Mouse (Mus musculus) limb, embryonic 14.5 days (tissue): Measurements from ENCODE around the gene Ercc1. TPM values are rescaled to one million over a fixed set of nuclear protein-coding genes. Genes with fewer than 3 reads are reported as not detected.

Experiments
- ATAC-seq: fragments of 200-750 bp; cut with Nextera tagmentation; 2 replicates; pipeline ENCODE4 v1.8.0; 2017; ENCODE audit warnings: low read depth, moderate number of reproducible peaks, moderate TSS enrichment; ENCODE audit not compliant: low FRiP score
- DNase-seq: peaks from one replicate; pipeline ENCODE4 v3.0.0-alpha.2; 2015; ENCODE audit warnings: low spot score
- H3K27ac ChIP-seq: fragments of 300-500 bp; sonication (generic); replicated peaks from 2 replicates; pipeline ENCODE4 v1.5.1; 2014; ENCODE audit warnings: low read depth, mild to moderate bottlenecking, low read length, moderate library complexity, mixed read lengths
- H3K27me3 ChIP-seq: fragments of 300-500 bp; sonication (generic); 2 replicates; pipeline ENCODE4 v1.6.1; 2014; ENCODE audit warnings: low read length, mixed read lengths; ENCODE audit not compliant: control insufficient read depth, insufficient read depth
- H3K36me3 ChIP-seq: fragments of 300-500 bp; sonication (generic); 2 replicates; pipeline ENCODE4 v1.6.1; 2014; ENCODE audit warnings: mild to moderate bottlenecking, low read length, moderate library complexity, mixed read lengths; ENCODE audit not compliant: control insufficient read depth, insufficient read depth
- H3K4me1 ChIP-seq: fragments of 300-500 bp; sonication (generic); 2 replicates; pipeline ENCODE4 v1.6.1; 2014; ENCODE audit warnings: antibody characterized with exemption, low read length, mixed read lengths; ENCODE audit not compliant: control insufficient read depth, insufficient read depth
- H3K4me2 ChIP-seq: fragments of 300-500 bp; sonication (generic); replicated peaks from 2 replicates; pipeline ENCODE4 v1.6.1; 2014; ENCODE audit warnings: low read depth, mild to moderate bottlenecking, low read length, moderate library complexity; ENCODE audit not compliant: severe bottlenecking
- H3K4me3 ChIP-seq: fragments of 300-500 bp; sonication (generic); replicated peaks from 2 replicates; pipeline ENCODE4 v1.5.1; 2014; ENCODE audit warnings: low read length
- H3K9ac ChIP-seq: fragments of 300-500 bp; sonication (generic); 2 replicates; pipeline ENCODE4 v1.6.1; 2014; ENCODE audit warnings: mild to moderate bottlenecking, low read depth, low read length, moderate library complexity; ENCODE audit not compliant: severe bottlenecking
- H3K9me3 ChIP-seq: fragments of 300-500 bp; sonication (generic); 2 replicates; pipeline ENCODE4 v1.6.1; 2016; ENCODE audit warnings: low read length; ENCODE audit not compliant: control insufficient read depth
- POLR2A ChIP-seq: fragments of 200-500 bp; IDR thresholded peaks from 2 replicates; pipeline ENCODE4 v1.8.0; 2012; ENCODE audit warnings: inconsistent platforms, mild to moderate bottlenecking, moderate library complexity, borderline replicate concordance; ENCODE audit not compliant: insufficient read depth, insufficient read length; ENCODE audit errors: extremely low read depth
- WGBS: fragments of 180-500 bp; shearing (Covaris S2); extraction: QIAGEN DNeasy Blood & Tissue Kit; methylation state at CpG from one replicate; pipeline ENCODE4 v1.1.7; 2014; 5-methylcytosine and 5-hydroxymethylcytosine counted together
- polyA plus RNA-seq, 2 experiments: library from polyadenylated mRNA; depleted of rRNA in 1 of 2; stranded (reverse) in 1 of 2; unstranded in 1 of 2; fragments of >200 nt; fragmentation: Nextera tagmentation in 1 of 2; extraction: Ambion mirVana in 1 of 2; gene quantifications; 2 replicates each; pipeline versions ENCODE4 v1.2.1 to v1.2.3; 2012 to 2014

Gene Ercc1
- polyA plus RNA-seq, 2 experiments: 72.3 to 74.3 TPM

DNA sequence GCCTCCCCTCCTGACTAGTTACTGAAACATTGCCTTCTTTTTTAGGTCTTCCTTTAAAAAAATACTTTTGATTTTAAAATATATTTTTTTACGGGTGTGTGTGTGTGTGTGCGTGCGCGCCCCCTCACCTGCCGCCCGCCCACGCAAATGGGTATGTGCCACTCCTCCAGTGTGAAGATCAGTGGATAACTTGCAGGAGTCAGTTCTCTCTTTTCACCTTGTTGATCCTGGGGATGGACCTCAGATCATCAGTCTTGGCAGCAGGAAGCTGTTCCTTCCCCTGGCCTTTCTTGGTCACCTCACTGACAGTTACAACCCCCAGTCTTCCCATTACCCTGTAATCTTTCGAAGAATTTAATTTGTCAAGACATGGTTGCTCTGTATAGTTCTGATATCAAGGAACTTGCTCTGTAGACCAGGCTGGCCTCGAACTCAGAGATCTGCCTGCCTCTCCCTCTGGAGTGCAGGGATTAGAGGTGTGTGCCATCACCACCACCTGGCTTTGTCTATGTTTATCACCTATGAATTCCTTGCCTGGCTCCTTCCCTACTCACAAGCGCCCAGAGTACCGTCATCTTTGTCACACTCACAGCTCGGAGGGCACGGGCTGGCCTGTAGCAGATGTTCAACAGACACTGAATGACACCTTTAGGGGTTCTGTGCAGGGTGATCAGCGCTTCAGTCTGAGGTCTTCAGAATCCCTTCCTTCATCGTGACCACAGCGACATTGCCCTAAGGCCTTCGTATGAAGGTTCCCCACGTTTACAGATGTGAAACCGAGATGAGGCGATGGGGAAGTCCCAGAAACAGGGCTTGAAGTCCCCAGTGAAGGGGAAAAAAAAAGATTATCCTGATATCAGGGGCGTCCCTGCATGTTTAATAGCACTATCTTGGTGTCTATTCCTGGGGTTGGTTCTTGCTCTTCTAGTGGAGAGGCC is 19.0 kb upstream of the Ercc1 start:
- Histone ChIP-seq H3K4me2 (peak overlapping the region; percentile 59; the same call in 1 of the 2 replicates), H3K36me3 (no peaks in the 10 kb centered on the region), H3K9me3 (no peaks in the 10 kb centered on the region), H3K4me3 (no peak overlapping the region), H3K27ac (no peak overlapping the region), H3K27me3 (no peaks in the 10 kb centered on the region), H3K4me1 (peaks cover 12% of the 10 kb centered on the region), H3K9ac (no peak overlapping the region)
- ATAC-seq (no peak), DNase-seq (no peak)
- TF ChIP-seq POLR2A: no peak
- 67% methylated on average over 21 of the region's 21 CpGs for WGBS

DNA sequence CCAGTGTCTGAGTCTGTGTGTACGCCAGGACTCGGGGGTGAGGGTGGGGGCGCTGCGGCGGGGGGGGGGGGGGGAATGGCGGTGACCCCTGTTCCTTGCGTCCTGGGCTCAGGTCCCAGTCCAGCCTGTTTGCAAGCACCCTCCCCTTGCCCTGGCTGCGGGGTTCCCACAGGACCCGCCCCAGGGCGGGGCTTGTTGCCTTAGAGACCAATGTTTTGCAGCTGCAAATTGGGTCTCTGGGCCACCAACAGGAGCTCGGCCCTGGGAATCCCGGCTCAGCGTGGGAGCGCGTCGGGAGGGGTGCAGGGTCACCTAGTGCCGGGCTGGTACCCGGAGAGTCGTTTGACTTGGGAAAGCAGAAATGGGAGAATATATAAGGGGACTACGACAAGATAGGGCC is 18.2 kb upstream of the Ercc1 start:
- no peak for TF ChIP-seq POLR2A
- Histone ChIP-seq H3K9ac (peak overlapping the region; percentile 8), H3K4me1 (peaks cover 11% of the 10 kb centered on the region), H3K4me3 (peak overlapping the region; percentile 35), H3K9me3 (no peaks in the 10 kb centered on the region), H3K4me2 (peak overlapping the region; percentile 59), H3K27me3 (no peaks in the 10 kb centered on the region), H3K27ac (peak overlapping the region; percentile 44), H3K36me3 (no peaks in the 10 kb centered on the region)
- under 1% methylated on average over 20 of the region's 20 CpGs for WGBS
- peak; percentile 75 for DNase-seq
- ATAC-seq: peak; percentile 73

DNA sequence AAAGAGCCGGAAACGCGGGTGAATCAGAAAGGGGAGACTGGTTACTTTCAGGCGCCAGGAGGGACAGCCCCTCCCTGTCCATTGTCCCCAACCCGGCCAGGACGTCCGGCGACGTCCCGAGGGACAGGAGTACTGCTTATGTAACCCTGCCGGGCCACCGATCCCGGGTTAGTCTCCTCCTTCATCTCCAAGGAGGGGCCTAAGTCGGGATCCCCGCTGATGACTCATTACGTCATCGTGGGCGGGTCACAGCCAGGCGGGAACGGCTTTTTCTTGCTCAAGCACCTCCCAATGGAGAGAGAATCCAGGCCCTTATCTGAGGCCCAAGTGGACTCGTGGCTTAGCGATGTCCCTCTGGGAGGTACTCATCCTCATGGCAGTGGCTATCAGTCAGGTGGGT is 17.4 kb upstream of the Ercc1 start:
- Histone ChIP-seq H3K4me1 (peaks cover 11% of the 10 kb centered on the region), H3K36me3 (no peaks in the 10 kb centered on the region), H3K9ac (peak overlapping the region; percentile 8; the same call in 1 of the 2 replicates), H3K4me3 (peak overlapping the region; percentile 35), H3K27ac (peak overlapping the region; percentile 44), H3K9me3 (no peaks in the 10 kb centered on the region), H3K27me3 (no peaks in the 10 kb centered on the region), H3K4me2 (peak overlapping the region; percentile 59)
- peak; percentile 83 for DNase-seq
- ATAC-seq: peak; percentile 70; the same call in 1 of the 2 replicates
- TF ChIP-seq POLR2A: no peak
- WGBS: 1% methylated on average over 20 of the region's 22 CpGs

DNA sequence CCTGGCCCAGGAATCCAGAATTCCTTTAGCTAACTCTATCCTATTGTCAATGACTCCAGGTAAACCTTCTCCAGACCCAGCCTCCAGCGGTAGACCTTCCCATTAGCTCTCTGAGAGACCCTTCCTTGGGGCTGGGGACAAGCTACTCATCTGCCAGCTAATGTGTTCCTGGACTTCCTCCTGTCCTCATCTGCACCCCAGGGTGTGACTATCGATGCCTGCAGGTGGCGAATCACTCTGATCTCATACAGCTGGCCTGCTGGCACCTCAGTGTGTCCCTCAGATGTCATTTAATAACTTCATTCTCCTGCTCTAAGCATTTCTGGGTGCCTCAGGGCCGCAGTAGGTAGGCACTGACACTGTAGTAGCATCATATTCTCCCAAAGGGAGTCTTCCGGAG is 16.8 kb upstream of the Ercc1 start:
- Histone ChIP-seq H3K4me3 (no peak overlapping the region), H3K9ac (0 out of 2 replicates have a peak overlapping the region, but pooled peaks have one; percentile 8)
- 75% methylated on average over 5 of the region's 5 CpGs for WGBS

DNA sequence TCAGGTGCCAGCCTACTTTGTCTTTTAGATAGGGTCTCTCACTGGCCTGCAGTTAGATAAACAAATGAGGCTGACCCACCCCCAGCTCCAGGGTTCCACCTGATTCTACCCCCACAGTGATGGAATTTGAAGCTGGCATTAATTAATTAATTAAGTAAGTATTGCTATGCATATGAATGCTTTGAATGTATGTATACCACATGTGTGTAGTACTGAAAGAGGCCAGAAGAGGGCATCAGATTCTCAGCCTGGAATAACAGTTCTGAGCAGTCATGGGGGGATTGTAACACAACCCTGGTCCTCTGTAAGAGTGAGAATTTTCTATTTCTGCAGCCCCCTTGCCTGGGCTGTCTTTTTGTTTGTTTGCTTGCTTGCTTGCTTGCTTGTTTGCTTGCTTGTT is 16.2 kb upstream of the Ercc1 start:
- no peak for TF ChIP-seq POLR2A
- Histone ChIP-seq H3K4me3 (no peak overlapping the region), H3K4me2 (no peak overlapping the region), H3K4me1 (peaks cover 11% of the 10 kb centered on the region), H3K27ac (no peak overlapping the region), H3K27me3 (no peaks in the 10 kb centered on the region), H3K9ac (no peak overlapping the region), H3K36me3 (no peaks in the 10 kb centered on the region), H3K9me3 (no peaks in the 10 kb centered on the region)
- DNase-seq (no peak), ATAC-seq (no peak)

More for the DNA sequence above, 16.8 kb upstream of the Ercc1 start:
- Histone ChIP-seq H3K27ac (no peak overlapping the region), H3K4me2 (peak overlapping the region; percentile 59; the same call in 1 of the 2 replicates), H3K36me3 (no peaks in the 10 kb centered on the region), H3K27me3 (no peaks in the 10 kb centered on the region), H3K9me3 (no peaks in the 10 kb centered on the region), H3K4me1 (peaks cover 11% of the 10 kb centered on the region)
- no peak for TF ChIP-seq POLR2A
- no peak for DNase-seq
- no peak for ATAC-seq
